Mouse (Mus musculus): ENCODE data around the gene Prrc2a.

Gene Prrc2a

DNA sequence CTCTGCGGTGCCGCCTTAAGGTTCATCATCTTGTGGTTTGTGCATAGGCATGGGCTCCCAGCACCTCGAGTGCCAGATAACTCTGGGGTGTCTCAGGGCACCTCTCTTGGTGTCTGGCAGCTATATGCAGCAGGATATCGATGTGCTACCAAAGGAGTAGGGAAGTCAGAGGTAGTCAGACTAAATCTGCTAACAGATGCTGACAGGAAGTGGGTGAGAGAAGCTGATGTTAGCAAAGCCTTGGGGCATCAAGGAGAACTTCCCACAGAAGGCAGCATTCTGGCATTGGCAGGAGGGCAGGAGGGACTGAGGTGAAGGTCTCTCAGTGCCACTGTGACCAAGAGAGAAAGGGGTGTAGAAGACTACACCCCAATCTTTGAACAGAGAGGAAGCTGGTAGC is 25.4 kb upstream of the Prrc2a start:
- in situ Hi-C loops (cut with MboI): no loop called here

DNA sequence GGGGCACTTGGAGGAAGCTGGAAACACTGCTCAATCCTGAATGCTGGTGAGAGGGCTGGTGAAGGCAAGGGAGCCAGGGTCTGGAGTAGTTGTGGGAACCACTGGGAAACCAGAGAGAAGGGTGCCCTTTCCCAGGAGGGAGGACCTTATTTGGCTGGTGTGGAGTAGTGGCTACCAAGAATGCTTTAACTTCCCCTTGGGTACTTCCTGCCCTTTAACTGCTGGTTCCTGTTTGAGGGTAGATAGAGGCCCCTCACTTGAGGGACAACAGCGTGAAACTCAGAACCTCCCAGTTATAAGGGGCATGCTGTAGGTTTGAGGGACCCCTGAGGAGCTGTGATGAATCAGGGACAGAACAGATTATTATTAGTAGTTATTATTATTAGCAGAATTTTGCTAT is 24.5 kb upstream of the Prrc2a start:
- in situ Hi-C loops (cut with MboI): no loop called here

DNA sequence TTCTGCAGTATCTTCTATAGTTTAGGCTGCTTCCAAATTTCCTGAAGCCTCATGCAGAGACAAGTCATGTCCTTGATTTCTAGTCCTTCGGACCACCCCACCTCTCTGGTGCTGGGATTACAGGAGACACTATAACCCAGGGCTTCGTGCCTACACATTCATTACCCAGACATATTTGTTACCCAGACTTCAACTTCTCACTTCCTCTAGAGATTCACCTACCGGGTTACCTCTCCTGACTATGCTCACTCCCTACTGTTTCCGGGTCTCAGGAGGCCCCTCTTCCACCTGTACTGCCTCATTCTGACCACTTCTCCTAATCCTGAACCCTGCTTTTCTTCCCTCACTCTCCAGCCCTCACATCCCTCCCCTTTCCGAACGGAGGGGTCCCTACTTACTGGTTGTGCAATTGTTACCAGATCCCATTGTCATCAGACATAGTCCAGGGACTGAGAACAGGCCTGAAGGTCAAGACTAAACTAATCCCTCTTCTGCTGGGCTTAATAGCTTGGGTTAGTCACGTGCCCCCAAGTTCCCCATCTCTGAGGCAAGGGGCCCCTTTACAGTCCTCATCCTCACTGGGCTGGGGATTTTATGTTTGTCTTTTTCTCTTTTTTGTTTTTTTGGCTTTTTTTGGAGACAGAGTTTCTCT is 23.4 kb upstream of the Prrc2a start, which contains the start of gene Lst1:
Gene Lst1 (minus strand): TSS at position 481 of the 652 bp plus-strand sequence.
- in situ Hi-C loops (cut with MboI): no loop called here

DNA sequence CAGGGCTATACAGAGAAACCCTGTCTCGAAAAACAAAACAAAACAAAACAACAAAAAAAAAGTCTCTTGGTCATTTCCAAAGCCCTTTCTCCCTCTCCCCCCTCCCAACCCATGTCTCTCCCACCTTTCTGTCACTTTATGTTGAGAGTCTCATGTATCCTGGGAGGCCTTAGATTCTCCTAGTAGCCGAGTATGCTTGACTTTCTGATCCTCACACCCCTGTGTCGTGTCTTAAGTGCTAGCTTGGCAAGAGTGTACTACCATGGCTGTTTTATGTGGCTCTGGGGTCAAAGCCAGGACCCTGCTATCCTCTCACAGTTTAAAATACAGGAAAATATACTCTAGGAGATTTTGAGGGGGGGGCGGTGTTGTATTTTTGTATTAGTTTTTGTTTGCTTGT is 22.6 kb upstream of the Prrc2a start:
- in situ Hi-C loops (cut with MboI): no loop called here

DNA sequence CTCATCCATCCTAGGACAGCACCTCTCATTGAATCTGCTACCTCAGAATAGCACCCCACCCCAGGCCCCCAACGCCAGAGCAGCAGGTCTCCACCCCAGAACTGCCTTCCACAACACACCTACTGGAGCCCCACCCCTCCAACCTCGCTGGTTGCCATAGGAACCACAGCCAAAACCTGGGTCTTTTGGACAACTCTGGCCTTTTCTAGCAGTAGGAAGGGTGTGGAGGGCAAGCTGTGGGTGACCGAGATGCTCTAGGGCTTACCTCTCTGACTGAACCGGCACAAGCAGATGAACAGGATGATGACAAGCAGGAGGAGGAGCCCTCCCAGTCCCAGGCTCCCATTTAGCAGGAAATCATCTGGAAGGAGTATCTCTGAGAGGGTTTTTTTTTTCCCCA is 22.0 kb upstream of the Prrc2a start:
- in situ Hi-C loops (cut with MboI): no loop called here

DNA sequence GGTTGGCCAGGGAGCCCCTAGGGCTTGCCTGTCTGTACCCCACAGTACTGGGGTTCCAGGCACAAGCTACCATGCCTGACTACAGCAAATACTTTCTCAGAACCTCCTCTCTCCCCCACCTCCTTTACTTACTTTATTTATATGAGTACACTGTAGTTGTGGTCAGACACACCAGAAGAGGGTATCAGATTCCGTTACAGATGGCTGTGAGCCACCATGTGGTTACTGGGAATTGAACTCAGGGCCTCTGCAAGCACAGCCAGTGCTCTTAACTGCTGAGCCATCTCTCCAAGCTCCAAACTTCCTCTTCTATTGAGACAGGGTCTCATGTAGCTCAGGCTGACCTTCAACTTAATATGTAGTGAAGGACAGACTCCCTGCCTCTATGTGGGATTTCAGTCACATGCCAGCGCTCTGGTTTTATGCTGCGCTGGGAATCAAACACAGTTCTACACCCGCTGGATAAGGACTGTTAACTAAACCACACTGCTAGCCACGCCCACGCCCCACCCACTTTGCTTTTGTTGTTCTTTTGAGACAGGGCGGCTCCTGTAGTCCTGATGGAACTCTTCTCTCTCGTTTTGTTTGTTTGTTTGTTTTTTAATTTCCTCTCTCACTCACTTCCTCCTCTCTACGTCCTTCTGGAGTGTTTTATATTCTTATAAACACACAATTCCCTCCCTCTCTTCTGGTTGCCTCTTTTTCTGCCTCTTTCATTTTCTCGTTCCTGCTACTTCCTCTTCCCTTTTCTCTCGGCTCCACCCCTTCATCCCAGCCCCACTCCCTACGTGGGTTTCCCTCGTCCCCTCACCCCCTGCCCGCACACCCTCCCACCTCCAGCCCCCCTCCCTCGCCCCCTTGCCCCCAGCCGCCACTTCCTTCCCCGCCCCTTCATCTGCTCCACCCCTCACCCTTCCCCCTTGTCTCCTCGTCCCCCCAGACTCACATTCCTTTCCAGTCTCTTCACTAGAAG is 21.2 kb upstream of the Prrc2a start:
- in situ Hi-C loops (cut with MboI): no loop called here

DNA sequence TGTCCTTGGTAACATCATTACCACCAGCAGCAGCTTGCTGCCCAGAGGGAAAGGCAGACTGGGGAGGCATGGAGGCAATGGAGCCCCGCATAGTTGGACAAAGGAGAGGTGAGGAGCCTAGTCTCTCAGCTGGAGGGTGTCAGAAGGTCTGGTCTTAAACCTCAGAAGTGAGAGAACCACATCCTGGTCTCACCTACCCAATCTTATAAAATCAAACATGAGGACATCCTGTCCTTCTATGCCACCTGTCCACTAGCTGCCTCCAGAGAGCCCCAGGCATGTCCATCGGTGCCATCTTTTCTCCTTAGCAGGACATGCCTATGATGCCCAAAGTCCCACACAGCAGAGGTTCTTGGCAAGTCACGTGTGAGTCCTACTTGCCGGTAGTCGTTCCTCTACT is 15.4 kb upstream of the Prrc2a start:
- in situ Hi-C loops (cut with MboI): no loop called here

DNA sequence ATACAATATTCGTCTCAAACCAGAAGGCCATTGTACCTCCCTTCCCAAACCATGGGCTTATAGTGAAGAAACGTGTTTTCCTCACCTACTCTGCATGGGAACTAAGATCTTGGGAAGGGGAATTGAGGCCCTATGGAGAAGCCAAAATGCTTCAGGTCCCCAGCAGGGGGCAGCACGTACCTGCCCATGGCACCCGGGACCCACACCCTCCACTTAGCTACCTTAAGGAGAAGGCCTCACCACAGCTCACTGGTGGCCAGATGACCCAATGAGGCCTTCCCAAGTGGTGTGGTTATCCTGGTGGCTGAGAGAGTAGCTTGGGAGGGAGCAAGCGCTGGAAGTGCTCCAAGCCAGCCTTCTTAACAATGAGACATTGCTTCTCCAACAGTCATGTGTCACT is 13.8 kb upstream of the Prrc2a start:
- in situ Hi-C loops (cut with MboI): no loop called here

DNA sequence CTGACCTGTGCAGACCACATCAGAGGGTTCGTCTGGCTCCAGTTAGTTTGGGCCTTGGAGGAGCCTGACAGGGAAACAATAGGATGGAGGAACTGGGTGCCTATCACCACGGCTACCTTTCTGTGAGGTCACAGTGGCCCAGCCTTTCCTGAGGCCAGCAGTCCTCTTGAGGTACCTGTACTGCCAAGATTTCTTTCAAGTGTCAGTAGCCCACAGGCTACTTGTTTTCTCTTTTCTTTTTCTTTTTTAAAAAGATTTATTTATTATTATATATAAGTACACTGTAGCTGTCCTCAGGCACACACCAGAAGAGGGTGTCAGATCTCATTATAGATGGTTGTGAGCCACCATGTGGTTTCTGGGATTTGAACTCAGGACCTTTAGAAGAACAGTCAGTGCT is 11.3 kb upstream of the Prrc2a start, which contains the start of gene Aif1:
Gene Aif1 (minus strand): TSS at position 101 of the 400 bp plus-strand sequence.
- in situ Hi-C loops (cut with MboI): no loop called here

DNA sequence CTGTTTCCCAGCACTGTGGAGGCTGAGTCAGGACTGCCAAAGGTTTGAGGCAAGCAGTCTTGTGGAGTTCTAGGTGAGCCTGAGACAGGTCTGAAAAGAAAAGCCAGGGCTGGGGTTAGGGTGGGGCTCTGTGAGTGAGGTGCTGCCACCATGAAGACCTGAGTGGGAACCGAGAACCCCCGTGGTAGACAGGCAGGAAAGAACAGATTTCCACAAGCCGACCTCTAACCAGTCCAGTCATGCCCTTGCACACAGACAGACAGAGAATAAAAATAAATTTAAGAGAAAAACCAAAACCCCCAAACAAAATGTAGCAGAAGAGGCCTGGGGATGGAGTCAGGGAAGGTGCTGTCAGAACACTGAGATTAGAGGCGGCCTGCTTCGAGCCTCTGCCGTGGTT is 10.7 kb upstream of the Prrc2a start:
- in situ Hi-C loops (cut with MboI): no loop called here

DNA sequence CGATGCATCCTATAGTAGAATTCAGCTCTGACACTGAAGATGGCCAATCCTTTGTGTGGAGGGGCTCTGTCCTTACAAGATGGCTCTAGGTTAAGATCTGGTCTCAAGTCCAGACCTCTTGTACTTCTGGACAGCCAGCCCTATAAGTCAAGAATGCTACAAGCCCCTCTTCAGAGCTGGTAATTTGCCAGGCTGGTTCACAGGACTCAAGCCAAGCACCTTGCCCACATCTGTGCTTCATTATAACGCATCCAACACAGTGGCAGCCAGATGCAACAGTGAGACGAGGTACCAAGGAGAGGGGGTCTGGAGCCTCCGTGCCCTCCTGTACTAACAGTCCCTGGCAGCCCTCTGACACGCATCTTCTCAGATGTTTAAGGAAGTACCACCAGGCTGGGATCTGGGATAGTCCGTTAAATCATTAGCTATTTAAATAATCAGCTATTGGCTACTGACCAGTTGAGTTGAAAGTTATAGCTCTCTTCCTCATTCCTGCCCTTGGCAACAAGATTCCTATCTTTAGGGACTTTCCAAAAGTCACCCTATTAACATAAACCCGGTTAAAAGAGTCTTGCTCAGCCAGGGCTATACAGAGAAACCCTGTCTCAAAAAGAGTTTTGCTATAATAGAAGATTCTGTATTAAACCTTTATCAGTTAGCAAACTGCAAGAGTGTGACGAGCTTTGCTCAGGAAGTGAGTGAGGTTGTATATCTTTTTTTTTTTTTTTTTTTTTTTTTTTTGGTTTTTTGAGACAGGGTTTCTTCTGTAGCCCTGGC is 9.7 kb upstream of the Prrc2a start:
- in situ Hi-C loops (cut with MboI): no loop called here

DNA sequence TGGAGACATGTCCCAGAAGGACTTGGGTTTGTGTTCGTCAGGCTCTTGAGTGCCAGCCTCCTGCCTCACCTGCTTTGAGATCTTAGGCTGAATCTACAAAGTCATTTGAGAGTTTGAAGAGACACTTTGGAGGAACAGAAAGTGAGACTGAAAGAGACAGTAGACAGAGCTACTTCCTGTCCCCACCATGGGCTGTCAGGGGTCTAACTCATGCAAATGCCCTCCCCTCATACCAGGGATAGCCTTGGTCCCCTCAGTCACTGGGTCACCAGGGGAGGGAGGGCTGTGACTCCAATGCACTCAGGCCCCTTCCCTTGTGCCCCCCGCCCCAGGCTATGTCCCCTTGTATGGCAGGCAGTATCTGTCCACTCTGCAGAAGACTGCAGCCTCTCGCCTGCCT is 8.6 kb upstream of the Prrc2a start:
- in situ Hi-C loops (cut with MboI): no loop called here

DNA sequence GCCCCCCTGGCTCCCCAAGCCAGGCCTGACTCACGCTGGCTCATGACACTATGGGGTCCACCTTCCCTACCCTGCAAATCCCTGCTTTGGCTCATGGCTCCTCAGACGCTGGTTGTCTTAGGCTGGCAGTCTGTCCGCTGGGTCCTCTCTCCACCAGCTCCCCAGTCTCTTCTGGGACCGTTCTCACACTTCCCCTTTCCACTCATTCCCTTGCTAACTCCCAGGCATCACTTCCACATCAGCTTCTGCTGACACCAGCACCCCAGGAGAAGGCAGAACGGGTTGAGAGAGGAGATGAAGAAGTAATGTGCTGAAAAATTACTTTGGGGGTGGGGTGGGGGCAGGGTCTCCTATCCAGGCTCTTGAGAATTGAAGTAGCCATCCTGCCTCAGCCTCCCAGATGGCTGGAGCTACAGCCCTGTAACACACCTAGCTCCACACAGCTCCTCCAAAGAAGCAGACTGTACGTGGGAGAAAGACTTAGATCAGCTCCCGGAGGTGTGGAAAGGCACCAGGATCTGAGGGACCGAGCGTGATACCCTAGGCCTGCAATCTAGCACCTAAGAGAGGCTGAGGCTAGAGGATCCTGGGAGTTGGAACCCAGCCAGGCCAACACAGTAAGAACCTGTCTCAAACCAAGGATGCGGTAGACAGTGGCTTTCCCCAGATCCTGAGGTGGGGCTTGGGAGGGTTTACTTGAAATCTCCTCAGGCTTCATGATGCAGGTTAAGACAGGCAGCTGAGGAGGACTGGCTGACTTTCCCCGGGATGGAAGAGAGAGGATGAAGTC is 7.9 kb upstream of the Prrc2a start:
- in situ Hi-C loops (cut with MboI): no loop called here

DNA sequence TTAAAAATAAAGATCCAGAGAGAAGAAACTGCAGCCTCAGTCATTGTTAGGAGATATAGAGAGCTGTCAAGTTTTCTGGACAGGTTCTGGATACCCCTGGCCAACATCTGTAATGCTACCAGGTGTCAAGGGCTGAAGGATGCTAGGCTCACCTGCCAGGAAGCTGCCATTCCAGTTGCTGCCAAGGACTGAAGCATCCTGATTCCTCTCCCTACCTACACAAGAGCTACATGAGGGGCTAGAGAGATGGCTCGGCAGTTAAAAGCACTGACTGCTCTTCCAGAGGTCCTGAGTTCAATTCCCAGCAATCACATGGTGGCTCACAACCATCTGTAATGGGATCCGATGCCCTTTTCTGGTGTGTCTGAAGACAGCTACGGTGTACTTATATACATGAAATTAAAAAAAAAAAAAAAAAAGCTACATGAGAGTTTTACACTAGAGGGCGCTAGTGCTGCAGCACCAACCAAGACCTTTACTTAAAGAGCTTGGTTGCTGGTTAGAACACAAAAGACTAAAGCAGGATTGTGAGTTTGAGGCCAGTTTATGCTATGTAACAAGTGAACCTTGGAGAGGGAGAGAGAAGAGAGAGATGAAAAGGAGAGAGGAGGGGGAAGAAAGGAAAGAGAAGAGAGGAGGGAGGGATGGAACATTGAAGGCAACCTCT is 4.0 kb upstream of the Prrc2a start:
- in situ Hi-C loops (cut with MboI): loop anchor here (5.0 kb wide), 1 partner anchor 64 kb away; the partner anchor contains the start of gene Atp6v1g2

DNA sequence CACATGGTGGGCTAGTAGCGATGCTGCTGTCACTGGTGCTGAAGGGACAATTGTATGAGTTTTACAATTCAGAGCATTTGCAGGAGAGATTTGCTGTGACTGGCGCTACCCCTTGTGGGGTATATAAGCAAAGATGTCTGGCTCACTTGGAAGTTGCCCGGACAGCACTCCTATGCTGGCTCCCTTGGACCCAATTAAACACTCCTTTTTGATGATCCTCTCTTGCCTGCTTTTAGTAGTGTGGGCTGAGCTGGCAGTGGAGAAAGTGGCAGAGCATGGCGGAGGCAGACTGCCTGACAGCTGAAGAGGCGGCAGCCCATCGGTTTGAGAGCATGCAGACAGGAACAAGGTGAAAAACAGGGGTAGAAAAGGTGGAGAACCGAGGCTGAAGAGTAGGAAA is 3.1 kb upstream of the Prrc2a start:
- in situ Hi-C loops (cut with MboI): loop anchor here (5.0 kb wide), 1 partner anchor 65 kb away; the partner anchor contains the start of gene Atp6v1g2

DNA sequence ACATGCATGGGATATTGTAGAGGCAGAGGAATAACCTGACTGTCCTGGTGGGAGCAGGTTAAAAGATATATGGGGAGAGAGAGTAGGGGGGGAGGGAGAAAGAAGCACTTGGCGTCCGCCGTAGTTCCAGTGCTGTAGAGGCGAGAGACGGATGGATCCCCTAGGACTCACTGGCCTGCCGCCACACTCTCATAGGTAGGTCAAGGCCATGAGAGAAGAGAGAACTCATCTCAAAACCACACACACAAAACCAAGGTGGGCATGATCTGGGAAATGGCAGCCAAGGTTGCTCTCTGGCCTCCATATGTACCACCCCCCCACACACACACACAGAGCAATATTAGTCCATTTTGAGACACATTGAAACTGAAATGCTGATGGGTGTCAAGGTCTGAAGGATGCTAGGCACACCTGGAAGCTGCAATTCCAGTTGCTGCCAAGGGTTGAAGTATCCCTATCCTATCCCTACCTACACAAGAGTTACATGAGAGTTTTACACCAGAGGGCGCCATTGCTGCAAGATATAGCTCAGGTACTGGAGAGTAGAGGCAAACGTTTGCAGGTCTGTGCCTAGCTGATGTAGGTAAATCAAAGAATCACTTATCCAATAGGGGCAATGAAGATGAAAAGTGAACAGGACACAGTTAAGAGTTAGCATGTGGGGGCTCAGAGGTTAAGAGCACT is 1.8 kb upstream of the Prrc2a start:
- in situ Hi-C loops (cut with MboI): loop anchor here (5.0 kb wide), 1 partner anchor 66 kb away; the partner anchor contains the start of gene Atp6v1g2

DNA sequence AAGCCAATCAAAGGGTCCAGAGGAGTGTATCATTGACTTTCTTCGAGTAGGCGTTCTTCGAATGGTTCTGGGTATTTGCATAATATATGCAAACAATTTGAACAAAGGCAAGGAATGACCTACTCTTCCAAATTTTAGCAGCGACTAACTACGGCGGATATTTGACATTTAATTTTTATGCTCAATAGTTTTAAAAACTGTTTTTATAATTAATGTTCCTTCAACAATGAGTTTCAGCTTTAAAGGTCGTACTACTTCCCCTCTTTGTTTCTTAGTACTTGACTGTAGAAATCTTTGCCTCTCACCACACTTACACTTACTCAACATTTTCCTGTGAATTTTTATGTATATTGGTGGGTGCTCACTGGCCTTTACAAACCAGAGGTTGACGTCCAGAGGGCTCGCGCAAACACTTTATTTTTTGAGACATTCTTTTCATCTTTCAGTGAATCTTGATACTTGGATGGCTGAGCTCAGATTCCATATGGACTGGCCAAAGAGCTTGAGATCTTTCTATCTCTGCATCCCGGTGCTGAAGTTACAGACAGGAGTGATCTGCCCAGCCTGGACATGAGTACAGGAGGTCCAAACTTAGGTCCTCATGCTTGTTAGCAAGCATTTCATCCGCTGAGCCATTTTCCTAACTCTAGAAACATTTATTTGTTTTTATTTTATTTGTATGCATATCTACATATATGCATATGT is 906 bp upstream of the Prrc2a start:
- in situ Hi-C loops (cut with MboI): loop anchor here (5.0 kb wide), 1 partner anchor 67 kb away; the partner anchor contains the start of gene Atp6v1g2

DNA sequence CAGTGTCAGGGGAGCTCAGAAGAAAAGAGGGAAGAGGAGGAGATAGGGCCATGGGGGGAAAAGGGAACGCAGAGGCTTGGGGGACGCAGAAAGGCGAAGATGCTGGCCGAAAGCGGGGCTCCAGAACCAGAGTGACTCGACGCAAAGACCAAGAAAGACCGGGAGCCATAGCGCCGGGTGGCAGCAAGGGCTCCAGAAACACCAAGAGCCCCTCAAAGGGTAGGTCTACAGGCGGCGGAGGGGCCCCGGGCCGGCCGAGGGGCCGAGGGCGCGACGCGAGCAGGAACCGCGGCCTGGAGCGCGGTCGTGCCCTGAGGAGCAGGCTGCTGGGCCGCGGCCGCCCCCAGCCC is 504 bp downstream of the Prrc2a start:
- in situ Hi-C loops (cut with MboI): no loop called here

DNA sequence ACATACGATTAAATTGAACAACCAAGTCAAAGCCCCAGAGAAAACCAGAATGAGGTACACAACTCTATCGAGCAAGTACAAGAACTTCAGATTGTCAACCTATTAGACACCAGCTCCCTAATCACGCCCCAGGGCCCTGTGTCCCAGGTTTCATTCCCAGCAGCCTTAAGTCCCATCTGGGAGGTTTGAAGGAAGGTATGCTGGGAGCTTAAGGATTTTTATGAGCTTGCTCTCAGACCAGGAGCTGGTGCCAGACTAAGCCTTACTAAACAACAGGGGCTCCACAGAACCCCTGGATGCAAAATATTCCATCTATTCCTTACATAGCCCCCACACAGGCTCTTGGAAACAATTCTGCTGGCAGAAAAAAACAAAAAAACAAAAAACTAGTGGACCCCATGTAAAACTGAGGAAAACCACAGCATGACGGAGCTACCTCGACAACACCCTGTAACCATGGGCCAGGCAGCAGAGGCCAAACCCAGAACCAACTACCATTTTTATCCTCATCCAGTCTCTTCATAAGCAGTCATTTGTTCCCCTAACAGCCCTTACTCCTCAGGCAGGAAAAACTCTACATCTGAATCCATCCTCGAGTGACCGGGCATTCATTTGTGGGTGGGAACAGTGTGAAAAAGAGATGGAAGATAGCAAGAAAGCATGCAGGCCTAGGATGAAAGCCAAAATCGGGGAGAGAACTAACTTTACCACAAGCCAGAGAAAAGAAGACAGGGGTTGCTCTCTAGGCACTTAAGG is 1.2 kb downstream of the Prrc2a start:
- in situ Hi-C loops (cut with MboI): no loop called here

All from mature B cell (primary cell).